Mouse (Mus musculus) forebrain, postnatal 0 days (tissue): ENCODE results near the gene Cenps. TPM values are rescaled to one million over a fixed set of nuclear protein-coding genes. Genes with fewer than 3 reads are reported as not detected.

Experiments used
- ATAC-seq: fragments of 200-750 bp; cut with Nextera tagmentation; 2 replicates; pipeline ENCODE4 v1.8.0; 2017; ENCODE audit warnings: mild to moderate bottlenecking, moderate library complexity
- DNase-seq: peaks from one replicate; pipeline ENCODE4 v3.0.0-alpha.2; 2015
- H3K27ac ChIP-seq: fragments of 300-500 bp; sonication (generic); 2 replicates; pipeline ENCODE4 v1.5.1; 2014; ENCODE audit warnings: low read depth, mild to moderate bottlenecking, antibody characterized with exemption, low read length, moderate library complexity, mixed read lengths
- H3K27me3 ChIP-seq: fragments of 300-500 bp; sonication (generic); 2 replicates; pipeline ENCODE4 v1.6.1; 2014; ENCODE audit warnings: mild to moderate bottlenecking, low read length, mixed read lengths; ENCODE audit not compliant: insufficient read depth
- H3K36me3 ChIP-seq: fragments of 300-500 bp; sonication (generic); 2 replicates; pipeline ENCODE4 v1.6.1; 2014; ENCODE audit warnings: mild to moderate bottlenecking, moderate library complexity; ENCODE audit not compliant: insufficient read depth
- H3K4me1 ChIP-seq: fragments of 300-500 bp; sonication (generic); 2 replicates; pipeline ENCODE4 v1.6.1; 2014; ENCODE audit warnings: antibody characterized with exemption; ENCODE audit not compliant: insufficient read depth
- H3K4me2 ChIP-seq: fragments of 300-500 bp; sonication (generic); 2 replicates; pipeline ENCODE4 v1.6.1; 2014; ENCODE audit warnings: low read depth, mild to moderate bottlenecking, moderate library complexity
- H3K4me3 ChIP-seq: fragments of 300-500 bp; sonication (generic); 2 replicates; pipeline ENCODE4 v1.5.1; 2014; ENCODE audit warnings: low read depth, low read length, mixed read lengths
- H3K9ac ChIP-seq: fragments of 300-500 bp; sonication (generic); 2 replicates; pipeline ENCODE4 v1.6.1; 2014; ENCODE audit warnings: mild to moderate bottlenecking
- H3K9me3 ChIP-seq: fragments of 300-500 bp; sonication (generic); 2 replicates; pipeline ENCODE4 v1.6.1; 2016; ENCODE audit warnings: low read length
- CTCF ChIP-seq: sonication (generic); IDR thresholded peaks from 2 replicates; pipeline ENCODE4 v1.5.1; 2016; ENCODE audit warnings: antibody characterized with exemption, control low read depth, low read depth
- WGBS: fragments of 180-500 bp; shearing (Covaris S2); extraction: QIAGEN DNeasy Blood & Tissue Kit; methylation state at CpG from one replicate; pipeline ENCODE4 v1.1.7; 2014; 5-methylcytosine and 5-hydroxymethylcytosine counted together
- polyA plus RNA-seq: library from polyadenylated mRNA; unstranded; fragments of >200 nt; fragmentation: Nextera tagmentation; extraction: Ambion mirVana; gene quantifications from 2 replicates; pipeline ENCODE4 v1.2.1, GENCODE M21; 2015
- total RNA-seq: library from RNA; depleted of rRNA; stranded (reverse); fragments of >200 nt; gene quantifications from 2 replicates; pipeline ENCODE4 v1.2.3, GENCODE M21; 2014

Cenps gene
- total and polyA plus RNA-seq, 2 experiments from 2014 or later, result 6.5 to 15.9 TPM

- no peak overlapping the region for H3K4me2 ChIP-seq
- ATAC-seq (no peak), DNase-seq (no peak)
- H3K36me3 ChIP-seq, result peaks cover 29% of the 10 kb centered on the region
- H3K4me3 ChIP-seq, result no peak overlapping the region
- no peak overlapping the region for H3K27ac ChIP-seq
- no peaks in the 10 kb centered on the region for H3K4me1 ChIP-seq
- no peak for TF ChIP-seq CTCF
- WGBS, result 77% methylated on average over 4 of the region's 4 CpGs
- no peaks in the 10 kb centered on the region for H3K27me3 ChIP-seq
- no peak overlapping the region for H3K9ac ChIP-seq
- H3K9me3 ChIP-seq, result no peaks in the 10 kb centered on the region
Measured at GRCm38 (mm10) chr4:149148084-149148483, 10.7 kb upstream of the Cenps start.

- Histone ChIP-seq H3K27ac (no peak overlapping the region), H3K4me3 (no peak overlapping the region), H3K36me3 (peaks cover 23% of the 10 kb centered on the region), H3K27me3 (no peaks in the 10 kb centered on the region), H3K9me3 (no peaks in the 10 kb centered on the region), H3K9ac (no peak overlapping the region), H3K4me1 (no peaks in the 10 kb centered on the region), H3K4me2 (no peak overlapping the region)
- 90% methylated on average over 7 of the region's 7 CpGs for WGBS
- TF ChIP-seq CTCF, result no peak
- no peak for ATAC-seq
- DNase-seq, result no peak
Measured at GRCm38 (mm10) chr4:149147528-149147927, 10.1 kb upstream of the Cenps start.

GRCm38 (mm10) chr4:149145151-149145550, 7.7 kb upstream of the Cenps start:
- 86% methylated on average over 4 of the region's 4 CpGs for WGBS
- TF ChIP-seq CTCF, result no peak
- Histone ChIP-seq H3K9ac (no peak overlapping the region), H3K4me1 (no peaks in the 10 kb centered on the region), H3K4me2 (no peak overlapping the region), H3K27me3 (no peaks in the 10 kb centered on the region), H3K27ac (no peak overlapping the region), H3K9me3 (no peaks in the 10 kb centered on the region), H3K36me3 (peaks cover 9% of the 10 kb centered on the region), H3K4me3 (no peak overlapping the region)
- DNase-seq (no peak), ATAC-seq (no peak)

GRCm38 (mm10) chr4:149144459-149144858, 7.0 kb upstream of the Cenps start:
- no peak overlapping the region for H3K4me3 ChIP-seq
- no peak overlapping the region for H3K9ac ChIP-seq
- DNase-seq (peak; percentile 94), ATAC-seq (peak; percentile 96)
- H3K9me3 ChIP-seq, result no peaks in the 10 kb centered on the region
- H3K4me1 ChIP-seq, result no peaks in the 10 kb centered on the region
- H3K36me3 ChIP-seq, result peaks cover 2% of the 10 kb centered on the region
- 1% methylated on average over 3 of the region's 3 CpGs for WGBS
- no peak overlapping the region for H3K4me2 ChIP-seq
- no peak overlapping the region for H3K27ac ChIP-seq
- peak; percentile 97 for TF ChIP-seq CTCF
- H3K27me3 ChIP-seq, result no peaks in the 10 kb centered on the region

GRCm38 (mm10) chr4:149143594-149143993, 6.2 kb upstream of the Cenps start:
- Histone ChIP-seq H3K4me1 (no peaks in the 10 kb centered on the region), H3K9me3 (no peaks in the 10 kb centered on the region), H3K36me3 (no peaks in the 10 kb centered on the region), H3K9ac (no peak overlapping the region), H3K4me3 (no peak overlapping the region), H3K27ac (no peak overlapping the region), H3K4me2 (no peak overlapping the region), H3K27me3 (no peaks in the 10 kb centered on the region)
- no peak for DNase-seq
- 30% methylated on average over 4 of the region's 4 CpGs for WGBS
- ATAC-seq, result no peak
- TF ChIP-seq CTCF, result no peak

GRCm38 (mm10) chr4:149138515-149138914, 1.1 kb upstream of the Cenps start:
- H3K4me3 ChIP-seq, result no peak overlapping the region
- no peaks in the 10 kb centered on the region for H3K27me3 ChIP-seq
- no peak for TF ChIP-seq CTCF
- no peaks in the 10 kb centered on the region for H3K36me3 ChIP-seq
- H3K27ac ChIP-seq, result no peak overlapping the region
- no peak for ATAC-seq
- H3K4me1 ChIP-seq, result peaks cover 5% of the 10 kb centered on the region; the same call in 1 of the 2 replicates
- no peak overlapping the region for H3K4me2 ChIP-seq
- no peaks in the 10 kb centered on the region for H3K9me3 ChIP-seq
- no peak for DNase-seq
- 89% methylated on average over 8 of the region's 8 CpGs for WGBS
- no peak overlapping the region for H3K9ac ChIP-seq

- DNase-seq (no peak), ATAC-seq (no peak; the same call in 1 of the 2 replicates)
- peak overlapping the region; percentile 10; the same call in 1 of the 2 replicates for H3K9ac ChIP-seq
- no peaks in the 10 kb centered on the region for H3K9me3 ChIP-seq
- peak overlapping the region; percentile 57 for H3K4me2 ChIP-seq
- H3K27ac ChIP-seq, result no peak overlapping the region
- no peaks in the 10 kb centered on the region for H3K27me3 ChIP-seq
- no peak for TF ChIP-seq CTCF
- WGBS, result 53% methylated on average over 18 of the region's 18 CpGs
- H3K36me3 ChIP-seq, result no peaks in the 10 kb centered on the region
- H3K4me1 ChIP-seq, result peaks cover 5% of the 10 kb centered on the region; the same call in 1 of the 2 replicates
- peak overlapping the region; percentile 60 for H3K4me3 ChIP-seq
Measured at GRCm38 (mm10) chr4:149136116-149136850, 1.1 kb downstream of the Cenps start.
